Mouse (Mus musculus) intestine, embryonic 14.5 days (tissue): ENCODE measurements around the gene 4833423E24Rik. TPM values are rescaled to one million over a fixed set of nuclear protein-coding genes. Genes with fewer than 3 reads are reported as not detected.

ENCODE experiments used
- ATAC-seq: fragments of 200-750 bp; cut with Nextera tagmentation; replicated peaks from 2 replicates; pipeline ENCODE4 v1.8.0; 2017; ENCODE audit warnings: low read depth, moderate number of reproducible peaks, moderate TSS enrichment, moderate library complexity; ENCODE audit not compliant: low FRiP score, low TSS enrichment
- DNase-seq: peaks from one replicate; pipeline ENCODE4 v3.0.0-alpha.2; 2018; ENCODE audit warnings: low spot score
- H3K27ac ChIP-seq: fragments of 300-500 bp; sonication (generic); 2 replicates; pipeline ENCODE4 v1.5.1; 2014; ENCODE audit warnings: low read depth, mild to moderate bottlenecking, control low read depth
- H3K27me3 ChIP-seq: fragments of 300-500 bp; sonication (generic); replicated peaks from 2 replicates; pipeline ENCODE4 v1.6.1; 2014; ENCODE audit warnings: low read length, control low read depth; ENCODE audit not compliant: control insufficient read depth, insufficient read depth
- H3K36me3 ChIP-seq: fragments of 300-500 bp; sonication (generic); 2 replicates; pipeline ENCODE4 v1.6.1; 2014; ENCODE audit warnings: low read length, control low read depth; ENCODE audit not compliant: control insufficient read depth, insufficient read depth
- H3K4me1 ChIP-seq: fragments of 300-500 bp; sonication (generic); replicated peaks from 2 replicates; pipeline ENCODE4 v1.6.1; 2014; ENCODE audit warnings: low read length, control low read depth, mixed read lengths; ENCODE audit not compliant: control insufficient read depth, insufficient read depth
- H3K4me2 ChIP-seq: fragments of 300-500 bp; sonication (generic); 2 replicates; pipeline ENCODE4 v1.6.1; 2014; ENCODE audit warnings: low read length
- H3K4me3 ChIP-seq: fragments of 300-500 bp; sonication (generic); 2 replicates; pipeline ENCODE4 v1.5.1; 2014; ENCODE audit warnings: low read depth, low read length, control low read depth, mixed read lengths
- H3K9ac ChIP-seq: fragments of 300-500 bp; sonication (generic); 2 replicates; pipeline ENCODE4 v1.6.1; 2014; ENCODE audit warnings: mild to moderate bottlenecking, low read length
- H3K9me3 ChIP-seq: fragments of 300-500 bp; sonication (generic); 2 replicates; pipeline ENCODE4 v1.6.1; 2016; ENCODE audit warnings: low read length, control low read depth; ENCODE audit not compliant: control insufficient read depth
- WGBS: fragments of 180-500 bp; shearing (Covaris S2); extraction: QIAGEN DNeasy Blood & Tissue Kit; methylation state at CpG from one replicate; pipeline ENCODE4 v1.1.7; 2014; 5-methylcytosine and 5-hydroxymethylcytosine counted together
- polyA plus RNA-seq: library from polyadenylated mRNA; unstranded; fragments of >200 nt; fragmentation: Nextera tagmentation; extraction: Ambion mirVana; gene quantifications from 2 replicates; pipeline ENCODE4 v1.2.1, GENCODE M21; 2014

4833423E24Rik gene
- polyA plus RNA-seq, 1 experiment from 2014 or later, result not detected

GRCm38 (mm10) chr2:85490396-85490795 lies 28.4 kb downstream of the 4833423E24Rik start:
- no peaks in the 10 kb centered on the region for H3K27me3 ChIP-seq
- H3K4me3 ChIP-seq, result no peak overlapping the region
- 77% methylated on average over 5 of the region's 5 CpGs for WGBS
- H3K9me3 ChIP-seq, result no peaks in the 10 kb centered on the region
- no peak overlapping the region for H3K9ac ChIP-seq
- DNase-seq (no peak), ATAC-seq (no peak)
- H3K4me1 ChIP-seq, result no peaks in the 10 kb centered on the region
- no peak overlapping the region for H3K4me2 ChIP-seq
- no peaks in the 10 kb centered on the region for H3K36me3 ChIP-seq
- H3K27ac ChIP-seq, result no peak overlapping the region

GRCm38 (mm10) chr2:85466801-85467325 lies 52.0 kb downstream of the 4833423E24Rik start:
- DNase-seq (no peak), ATAC-seq (no peak)
- H3K4me3 ChIP-seq, result no peak overlapping the region
- H3K27ac ChIP-seq, result no peak overlapping the region
- H3K9ac ChIP-seq, result no peak overlapping the region
- H3K4me1 ChIP-seq, result no peaks in the 10 kb centered on the region
- no peaks in the 10 kb centered on the region for H3K36me3 ChIP-seq
- 84% methylated on average over 3 of the region's 3 CpGs for WGBS
- no peak overlapping the region for H3K4me2 ChIP-seq
- no peaks in the 10 kb centered on the region for H3K27me3 ChIP-seq
- no peaks in the 10 kb centered on the region for H3K9me3 ChIP-seq

GRCm38 (mm10) chr2:85443539-85443938 lies 75.3 kb downstream of the 4833423E24Rik start, which contains the start of gene Olfr995:
Gene Olfr995, minus strand, starts transcription at chr2:85443639.
- H3K4me1 ChIP-seq, result no peaks in the 10 kb centered on the region
- no peak within 1 kb of the TSS for H3K9ac ChIP-seq
- H3K27me3 ChIP-seq, result no peaks in the 10 kb centered on the region
- ATAC-seq, result no peak
- H3K4me2 ChIP-seq, result no peak within 1 kb of the TSS
- no peak for DNase-seq
- H3K9me3 ChIP-seq, result no peaks in the 10 kb centered on the region
- H3K4me3 ChIP-seq, result no peak within 1 kb of the TSS
- 33% methylated on average over 1 of the region's 1 CpGs for WGBS
- no peaks in the 10 kb centered on the region for H3K36me3 ChIP-seq
- H3K27ac ChIP-seq, result no peak within 1 kb of the TSS

GRCm38 (mm10) chr2:85442546-85442945 lies 76.3 kb downstream of the 4833423E24Rik start:
- H3K4me3 ChIP-seq, result no peak overlapping the region
- DNase-seq (no peak), ATAC-seq (no peak)
- no peaks in the 10 kb centered on the region for H3K4me1 ChIP-seq
- H3K9ac ChIP-seq, result no peak overlapping the region
- H3K36me3 ChIP-seq, result no peaks in the 10 kb centered on the region
- H3K27ac ChIP-seq, result no peak overlapping the region
- H3K27me3 ChIP-seq, result no peaks in the 10 kb centered on the region
- H3K9me3 ChIP-seq, result no peaks in the 10 kb centered on the region
- no peak overlapping the region for H3K4me2 ChIP-seq

GRCm38 (mm10) chr2:85436351-85436750 lies 82.5 kb downstream of the 4833423E24Rik start, which contains the start of gene Olfr994:
Gene Olfr994, minus strand, starts transcription at chr2:85436451.
- ATAC-seq (no peak), DNase-seq (no peak)
- H3K9ac ChIP-seq, result no peak within 1 kb of the TSS
- no peak within 1 kb of the TSS for H3K4me3 ChIP-seq
- no peak within 1 kb of the TSS for H3K4me2 ChIP-seq
- no peaks in the 10 kb centered on the region for H3K36me3 ChIP-seq
- no peaks in the 10 kb centered on the region for H3K4me1 ChIP-seq
- no peaks in the 10 kb centered on the region for H3K27me3 ChIP-seq
- no peak within 1 kb of the TSS for H3K27ac ChIP-seq
- WGBS, result 84% methylated on average over 3 of the region's 3 CpGs
- H3K9me3 ChIP-seq, result no peaks in the 10 kb centered on the region

Other genes starting within 250 kb of the 4833423E24Rik start
- gene Olfr987, start 179.7 kb downstream of the 4833423E24Rik start, polyA plus RNA-seq, result not detected in 2 replicates
- not detected in 2 replicates for gene Olfr988, start 155.8 kb downstream of the 4833423E24Rik start, polyA plus RNA-seq
- gene Olfr992, start 109.6 kb downstream of the 4833423E24Rik start, polyA plus RNA-seq, result not detected in 2 replicates
- gene Olfr993, start 104.1 kb downstream of the 4833423E24Rik start, polyA plus RNA-seq, result not detected in 2 replicates
- not detected in 2 replicates for gene Olfr994, start 82.6 kb downstream of the 4833423E24Rik start, polyA plus RNA-seq
- not detected in 2 replicates for gene Olfr995, start 75.4 kb downstream of the 4833423E24Rik start, polyA plus RNA-seq
- not detected in 2 replicates for gene Olfr996, start 60.2 kb upstream of the 4833423E24Rik start, polyA plus RNA-seq
- gene Olfr998, start 69.9 kb upstream of the 4833423E24Rik start, polyA plus RNA-seq, result not detected in 2 replicates
- gene Olfr1000, start 92.9 kb upstream of the 4833423E24Rik start, polyA plus RNA-seq, result not detected in 2 replicates
- gene Olfr1002, start 131.7 kb upstream of the 4833423E24Rik start, polyA plus RNA-seq, result not detected in 2 replicates
- gene Olfr154, start 145.4 kb upstream of the 4833423E24Rik start, polyA plus RNA-seq, result not detected in 2 replicates
- not detected in 2 replicates for gene Olfr1006, start 159.7 kb upstream of the 4833423E24Rik start, polyA plus RNA-seq
- gene Olfr1008, start 170.4 kb upstream of the 4833423E24Rik start, polyA plus RNA-seq, result not detected in 2 replicates
- gene Olfr1009, start 196.4 kb upstream of the 4833423E24Rik start, polyA plus RNA-seq, result not detected in 2 replicates
- not detected in 2 replicates for gene Olfr1012, start 243.7 kb upstream of the 4833423E24Rik start, polyA plus RNA-seq
- gene Olfr1013, start 248.1 kb upstream of the 4833423E24Rik start, polyA plus RNA-seq, result not detected in 2 replicates